Mouse (Mus musculus): ENCODE data around the gene Fbf1. TPM values are rescaled to one million over a fixed set of nuclear protein-coding genes. Genes with fewer than 3 reads are reported as not detected.
"Not testable (repeated sequence)": the region's sequence is repeated elsewhere in the genome, so short reads cannot be mapped to it uniquely, and the experiment has no call there.

Fbf1 gene
- total RNA-seq, 2 experiments from 2014 or later, result 88.7 to 94.7 TPM

DNA sequence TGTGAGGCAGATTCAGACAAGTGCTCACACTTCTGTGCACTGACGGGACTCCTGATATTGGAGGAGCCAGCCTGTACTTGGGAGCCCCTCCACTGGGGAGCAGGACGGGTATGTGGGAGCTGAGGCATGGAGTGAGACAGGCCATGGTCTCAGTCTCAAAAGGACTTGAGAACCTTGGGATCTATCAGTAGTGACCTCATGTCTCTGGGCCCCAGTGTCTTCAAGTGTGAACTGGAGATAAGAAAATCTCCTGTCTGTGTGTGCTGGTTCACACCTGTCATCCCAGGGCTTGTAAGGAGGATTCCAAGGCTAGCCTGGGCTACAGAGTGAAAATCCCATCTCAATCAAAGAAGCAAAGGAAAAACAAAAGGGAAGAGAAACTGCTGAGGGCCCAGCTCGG, 24.5 kb downstream of the Fbf1 start:
- intact Hi-C loops (cut with DNase I), result no loop called here
- no peak for DNase-seq (ENCODE audit: low spot score in 2 of 2)

GRCm38 (mm10) chr11:116142211-116142991, 25.6 kb downstream of the Fbf1 start:
- intact Hi-C loops (cut with DNase I), result no loop called here

GRCm38 (mm10) chr11:116138468-116139138, 29.4 kb downstream of the Fbf1 start, which contains the start of gene Mrpl38:
Mrpl38 (minus strand) TSS chr11:116138868.
- intact Hi-C loops (cut with DNase I), result no loop called here
- peak; percentile 81 to 90 for DNase-seq (ENCODE audit: low spot score in 2 of 2)

More at GRCm38 (mm10) chr11:116142211-116142991, 25.6 kb downstream of the Fbf1 start:
- DNase-seq (ENCODE audit: low spot score in 2 of 2), result no peak

DNA sequence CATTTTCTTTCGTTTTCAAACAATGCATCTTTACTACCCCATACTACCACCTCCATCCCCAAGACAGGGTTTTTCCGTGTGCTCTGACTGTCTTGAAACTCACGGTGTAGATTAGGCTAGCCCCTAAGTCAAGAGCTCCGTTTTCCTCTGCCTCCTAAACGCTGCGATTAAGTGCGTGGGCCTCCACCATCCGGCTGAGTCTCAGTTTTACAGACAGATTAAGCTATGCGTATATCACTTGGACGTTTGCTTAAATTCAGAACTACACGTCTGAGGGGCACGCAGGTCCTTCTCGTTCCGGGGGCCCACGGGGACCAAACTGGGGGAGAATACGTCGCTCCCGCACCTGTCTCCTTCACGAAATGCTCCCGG, 29.9 kb downstream of the Fbf1 start:
- intact Hi-C loops (cut with DNase I), result no loop called here
- no peak for DNase-seq (ENCODE audit: low spot score in 2 of 2)

GRCm38 (mm10) chr11:116134171-116134570, 33.8 kb downstream of the Fbf1 start:
- intact Hi-C loops (cut with DNase I), result loop anchor here (5.0 kb wide), 1 partner anchor 112 kb away; no protein-coding TSS in a partner anchor
- DNase-seq (ENCODE audit: low spot score in 2 of 2), result no peak

GRCm38 (mm10) chr11:116133497-116133896, 34.5 kb downstream of the Fbf1 start:
- intact Hi-C loops (cut with DNase I), result loop anchor here (5.0 kb wide), 1 partner anchor 111 kb away; no protein-coding TSS in a partner anchor

DNA sequence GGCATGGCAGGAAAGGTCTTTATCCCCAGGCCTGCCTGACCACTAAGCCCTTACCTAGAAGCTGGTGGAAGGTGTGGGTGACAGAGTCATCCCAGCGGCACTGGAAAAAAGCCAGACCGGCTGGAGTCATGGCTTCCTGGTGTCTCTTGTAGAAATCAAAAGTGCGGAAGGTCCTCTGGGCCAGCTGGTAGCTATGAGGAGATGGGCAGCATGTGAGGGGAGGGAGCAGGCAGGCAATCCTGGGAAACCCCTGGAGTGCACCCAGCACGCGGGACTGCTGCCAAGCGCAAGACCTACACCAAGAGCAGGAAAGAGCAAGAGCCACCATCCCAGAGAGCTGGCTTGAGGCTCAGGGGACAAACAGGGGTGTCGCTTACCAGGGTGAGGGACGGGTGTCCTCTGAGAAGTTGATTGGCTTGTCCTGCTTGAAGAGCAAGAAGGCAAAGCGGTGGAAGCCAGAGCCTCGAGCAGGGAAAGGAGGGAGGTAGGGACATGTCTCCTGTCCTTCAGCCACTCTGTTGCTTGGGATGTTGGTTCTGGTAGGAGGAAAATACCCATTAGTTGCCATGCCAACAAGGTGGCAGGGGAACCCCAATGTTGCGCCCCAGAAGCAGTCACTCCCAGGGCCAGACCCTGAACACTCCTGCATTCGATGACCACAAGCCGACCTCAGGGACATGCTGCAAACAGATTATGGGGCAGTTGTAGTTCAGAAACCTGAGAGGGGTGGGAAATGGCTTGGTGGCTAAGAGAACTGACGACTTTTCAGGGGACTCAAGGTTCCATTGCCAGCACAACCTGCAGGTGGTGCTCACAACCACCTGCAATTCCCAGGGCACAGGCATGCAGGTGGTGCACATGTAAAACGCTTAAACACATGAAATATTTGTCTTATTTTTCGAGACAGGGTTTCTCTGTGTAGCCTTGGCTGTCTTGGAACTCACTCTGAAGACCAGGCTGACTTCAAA, 35.3 kb downstream of the Fbf1 start:
- no peak for DNase-seq (ENCODE audit: low spot score in 2 of 2)
- intact Hi-C loops (cut with DNase I), result loop anchor here (5.0 kb wide), 1 partner anchor 110 kb away; no protein-coding TSS in a partner anchor

More at GRCm38 (mm10) chr11:116133497-116133896, 34.5 kb downstream of the Fbf1 start:
- DNase-seq (ENCODE audit: low spot score in 2 of 2), result no peak

GRCm38 (mm10) chr11:116131349-116132170, 36.4 kb downstream of the Fbf1 start:
- intact Hi-C loops (cut with DNase I), result loop anchor here (5.0 kb wide), 1 partner anchor 109 kb away; no protein-coding TSS in a partner anchor

DNA sequence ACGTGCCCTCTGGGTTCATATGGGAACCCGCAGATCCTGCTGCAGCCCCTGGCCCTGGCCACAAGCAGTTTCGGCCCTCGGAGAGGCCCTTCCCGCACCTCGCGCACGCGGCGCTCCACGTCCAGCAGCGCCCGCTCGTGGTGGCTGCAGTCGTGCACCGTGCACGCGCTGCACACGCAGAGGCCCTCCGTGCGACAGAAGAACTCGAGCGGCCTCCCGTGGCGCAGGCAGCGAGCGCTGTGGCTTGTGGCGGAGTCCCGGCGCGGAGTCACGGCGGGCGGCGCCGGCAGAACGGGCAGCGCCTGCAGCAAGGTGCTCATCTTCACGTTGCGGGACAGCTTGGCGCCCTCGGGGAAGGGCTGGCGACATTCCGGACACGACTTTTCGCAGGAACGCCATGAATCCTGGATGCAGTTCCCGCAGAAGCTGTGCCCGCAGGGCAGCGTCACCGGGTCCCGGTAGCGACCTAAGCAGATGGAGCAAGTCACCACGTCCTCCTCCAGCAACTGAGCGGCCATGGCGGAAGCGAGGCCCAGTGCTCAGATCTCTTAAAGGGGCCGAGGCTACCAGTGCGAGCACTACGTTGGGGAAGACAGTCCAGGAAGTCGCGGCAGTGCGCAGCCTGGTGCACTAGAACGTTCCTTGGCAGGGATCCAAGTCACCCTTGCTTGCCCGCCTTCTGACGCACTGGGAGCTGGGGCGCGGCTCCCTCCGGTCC, 37.3 kb downstream of the Fbf1 start, which contains the start of gene Trim65:
Trim65 (minus strand) TSS at position 641 of the 718 bp plus-strand sequence.
- peak; percentile 89 to 91 for DNase-seq (ENCODE audit: low spot score in 2 of 2)
- intact Hi-C loops (cut with DNase I), result loop anchor here (1.0 to 5.0 kb wide), 2 partner anchors 43 to 108 kb away; no protein-coding TSS in a partner anchor

More at GRCm38 (mm10) chr11:116131349-116132170, 36.4 kb downstream of the Fbf1 start:
- no peak for DNase-seq (ENCODE audit: low spot score in 2 of 2)

GRCm38 (mm10) chr11:116129993-116130487, 37.9 kb downstream of the Fbf1 start:
- intact Hi-C loops (cut with DNase I), result loop anchor here (1.0 to 5.0 kb wide), 2 partner anchors 43 to 108 kb away; no protein-coding TSS in a partner anchor
- no peak for DNase-seq (ENCODE audit: low spot score in 2 of 2)

DNA sequence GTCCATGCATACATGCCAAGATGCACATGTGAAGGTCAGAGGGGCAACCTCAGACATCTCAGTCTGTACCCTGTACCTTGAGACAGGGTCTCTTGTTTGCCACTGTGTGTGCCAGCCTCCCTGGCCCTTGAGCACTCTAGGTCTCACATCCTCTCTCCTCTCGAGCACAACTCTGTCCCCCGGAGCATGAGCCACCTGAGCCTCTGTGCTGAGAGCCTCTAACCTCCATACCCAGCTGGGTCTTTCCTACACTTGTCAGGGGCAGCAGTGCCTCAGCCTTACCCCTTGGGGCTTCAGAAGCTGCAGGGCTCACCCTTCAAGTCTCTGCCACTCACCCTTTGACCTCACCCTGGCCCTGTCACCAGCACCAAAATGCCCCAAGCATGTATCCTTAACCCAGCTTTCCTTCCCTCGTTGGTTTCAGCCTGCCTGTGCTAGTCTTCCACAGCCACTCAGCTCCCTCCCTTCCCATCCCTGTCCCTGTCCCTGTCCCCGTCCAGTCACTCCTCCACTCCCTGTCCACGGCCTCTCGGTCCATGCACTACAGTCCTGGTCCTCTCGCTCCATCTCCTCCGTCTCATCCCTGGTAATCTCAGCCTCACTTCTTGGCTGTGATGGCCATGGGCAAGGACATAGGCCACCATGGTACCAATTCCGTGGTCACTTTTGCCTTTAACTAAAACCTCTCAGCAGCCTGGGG, 38.7 kb downstream of the Fbf1 start:
- no peak for DNase-seq (ENCODE audit: low spot score in 2 of 2)
- intact Hi-C loops (cut with DNase I), result no loop called here

- intact Hi-C loops (cut with DNase I), result no loop called here
- no peak for DNase-seq (ENCODE audit: low spot score in 2 of 2)
These were observed 40.0 kb downstream of the Fbf1 start for GRCm38 (mm10) chr11:116127986-116128385.

GRCm38 (mm10) chr11:116127156-116127980, 40.6 kb downstream of the Fbf1 start, which contains the start of gene Trim47:
Trim47 (minus strand) TSS chr11:116127210.
- DNase-seq (ENCODE audit: low spot score in 2 of 2), result no peak
- intact Hi-C loops (cut with DNase I), result no loop called here

DNA sequence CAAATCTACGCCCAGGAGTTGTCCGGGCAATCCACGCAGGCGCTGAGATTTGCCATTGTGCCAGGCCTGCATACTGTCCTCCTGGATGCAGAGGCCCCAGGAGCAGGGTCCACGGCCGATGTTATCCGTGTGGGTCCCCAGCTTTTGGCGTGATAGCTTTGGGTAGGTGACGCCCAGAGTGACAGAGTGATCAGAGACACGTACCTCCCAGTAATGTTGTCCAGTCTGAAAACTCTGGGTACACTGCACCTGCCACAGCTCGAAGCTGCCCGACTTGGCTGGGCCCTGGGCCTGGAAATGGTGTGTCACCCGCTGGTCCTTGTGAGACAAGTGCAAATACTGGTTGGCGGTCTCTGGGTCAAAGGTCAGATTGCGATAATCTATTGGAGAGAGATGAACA, 41.7 kb downstream of the Fbf1 start:
- intact Hi-C loops (cut with DNase I), result no loop called here

GRCm38 (mm10) chr11:116121731-116122245, 46.2 kb downstream of the Fbf1 start:
- DNase-seq (ENCODE audit: low spot score in 2 of 2); intact Hi-C loops (cut with DNase I): not testable (repeated sequence)

More for the DNA sequence above, 41.7 kb downstream of the Fbf1 start:
- DNase-seq (ENCODE audit: low spot score in 2 of 2), result no peak

- DNase-seq (ENCODE audit: low spot score in 2 of 2), result no peak
- intact Hi-C loops (cut with DNase I), result no loop called here
These were observed 50.1 kb downstream of the Fbf1 start for GRCm38 (mm10) chr11:116117819-116118218.

Measured in left cerebral cortex, postnatal 14 days (tissue).